Mouse (Mus musculus) hindbrain, embryonic 12.5 days (tissue): ENCODE measurements at regions not wholly inside any gene's neighbourhood (a gene's known extent, or its start where the extent isn't known, plus 50 kb on each side); places are given as distances from the start of the nearest gene placed in this dataset.

Experiments
- ATAC-seq: fragments of 200-750 bp; cut with Nextera tagmentation; 2 replicates; pipeline ENCODE4 v1.8.0; 2017; ENCODE audit warnings: moderate TSS enrichment; ENCODE audit not compliant: low FRiP score
- H3K27ac ChIP-seq: fragments of 300-500 bp; sonication (generic); 2 replicates; pipeline ENCODE4 v1.5.1; 2016; ENCODE audit warnings: mild to moderate bottlenecking
- H3K27me3 ChIP-seq: fragments of 300-500 bp; sonication (generic); 2 replicates; pipeline ENCODE4 v1.6.1; 2016; ENCODE audit warnings: mild to moderate bottlenecking
- H3K36me3 ChIP-seq: fragments of 300-500 bp; sonication (generic); 2 replicates; pipeline ENCODE4 v1.6.1; 2016; ENCODE audit warnings: mild to moderate bottlenecking
- H3K4me1 ChIP-seq: fragments of 300-500 bp; sonication (generic); 2 replicates; pipeline ENCODE4 v1.6.1; 2016
- H3K4me2 ChIP-seq: fragments of 300-500 bp; sonication (generic); replicated peaks from 2 replicates; pipeline ENCODE4 v1.6.1; 2016; ENCODE audit warnings: mild to moderate bottlenecking
- H3K4me3 ChIP-seq: fragments of 300-500 bp; sonication (generic); 2 replicates; pipeline ENCODE4 v1.5.1; 2016; ENCODE audit warnings: mild to moderate bottlenecking
- H3K9ac ChIP-seq: fragments of 300-500 bp; sonication (generic); 2 replicates; pipeline ENCODE4 v1.6.1; 2016; ENCODE audit warnings: mild to moderate bottlenecking, moderate library complexity
- H3K9me3 ChIP-seq: fragments of 300-500 bp; sonication (generic); replicated peaks from 2 replicates; pipeline ENCODE4 v1.6.1; 2016; ENCODE audit warnings: mild to moderate bottlenecking
- WGBS: fragments of 180-500 bp; shearing (Covaris S2); methylation state at CpG from one replicate; pipeline ENCODE4 v1.1.7; 2016; 5-methylcytosine and 5-hydroxymethylcytosine counted together

GRCm38 (mm10) chr3:23658585-23659252 is 1485.3 kb downstream of the Naaladl2 start:
- no peak overlapping the region for H3K4me3 ChIP-seq
- 88% methylated on average over 2 of the region's 2 CpGs for WGBS
- H3K27ac ChIP-seq = no peak overlapping the region
- ATAC-seq = no peak
- H3K27me3 ChIP-seq = no peaks in the 10 kb centered on the region
- no peak overlapping the region for H3K4me2 ChIP-seq
- H3K4me1 ChIP-seq = no peaks in the 10 kb centered on the region
- H3K36me3 ChIP-seq = no peaks in the 10 kb centered on the region
- H3K9me3 ChIP-seq = no peaks in the 10 kb centered on the region
- no peak overlapping the region for H3K9ac ChIP-seq

DNA sequence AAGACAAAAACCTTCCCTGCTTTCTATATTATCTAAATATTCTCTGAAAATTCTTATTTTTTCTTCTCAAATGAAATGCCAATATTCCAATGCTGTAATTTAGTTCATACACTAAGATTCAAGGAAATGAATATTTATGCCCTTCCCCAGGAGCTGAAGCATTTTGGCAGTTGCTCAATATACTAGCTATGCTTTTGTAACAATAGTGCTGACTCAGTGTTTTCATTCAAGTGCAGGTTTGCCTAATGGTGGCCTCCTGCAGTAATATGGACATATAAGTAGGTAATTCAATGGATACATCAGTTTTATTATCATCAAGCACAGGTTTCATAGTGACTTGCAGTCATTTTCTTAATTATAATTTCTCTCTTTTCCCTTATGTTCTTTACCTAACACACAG is 1437.3 kb downstream of the Naaladl2 start:
- no peaks in the 10 kb centered on the region for H3K36me3 ChIP-seq
- no peaks in the 10 kb centered on the region for H3K9me3 ChIP-seq
- no peak overlapping the region for H3K27ac ChIP-seq
- no peak overlapping the region for H3K4me2 ChIP-seq
- no peak overlapping the region for H3K4me3 ChIP-seq
- no peak for ATAC-seq
- no peaks in the 10 kb centered on the region for H3K27me3 ChIP-seq
- no peaks in the 10 kb centered on the region for H3K4me1 ChIP-seq
- no peak overlapping the region for H3K9ac ChIP-seq
